Mouse (Mus musculus): ENCODE results near the gene Calca. TPM values are rescaled to one million over a fixed set of nuclear protein-coding genes. Genes with fewer than 3 reads are reported as not detected.
A peak's percentile ranks its signal among the peaks of the same experiment; 100 is the strongest.

Gene Calca
- 2.6 and 3.1 TPM in 2 replicates for polyA plus RNA-seq (2015; fragmentation: Nextera tagmentation; extraction: Ambion mirVana)

- peak within 1 kb of the TSS; percentile 43 for H3K4me3 ChIP-seq (replicated peaks; ENCODE audit: low read length)
- H3K4me2 ChIP-seq (ENCODE audit: low read depth, low read length), result peak within 1 kb of the TSS; percentile 77
- H3K27me3 ChIP-seq (ENCODE audit: control insufficient read depth, insufficient read depth, low read length), result peaks cover 15% of the 10 kb centered on the region
- H3K9ac ChIP-seq (ENCODE audit: low read length), result 0 out of 2 replicates have a peak within 1 kb of the TSS, but pooled peaks have one; percentile 30
- ATAC-seq (ENCODE audit: insufficient read depth, low FRiP score), result no peak
- H3K9me3 ChIP-seq (replicated peaks; ENCODE audit: control insufficient read depth, low read length), result no peaks in the 10 kb centered on the region
- no peaks in the 10 kb centered on the region for H3K36me3 ChIP-seq (ENCODE audit: control insufficient read depth, insufficient read depth, low read length)
- H3K4me1 ChIP-seq (ENCODE audit: control insufficient read depth, insufficient read depth, low read length), result no peaks in the 10 kb centered on the region; the same call in 1 of the 2 replicates
- 0% methylated on average over 12 of the region's 12 CpGs for WGBS
- no peak within 1 kb of the TSS for H3K27ac ChIP-seq (ENCODE audit: low read length)
Measured at GRCm38 (mm10) chr7:114636102-114636501, at the start of gene Calca. Gene Calca, minus strand, starts transcription at chr7:114636357.

- 31% methylated on average over 2 of the region's 2 CpGs for WGBS
- no peak overlapping the region for H3K4me3 ChIP-seq (replicated peaks; ENCODE audit: low read length)
- no peaks in the 10 kb centered on the region for H3K36me3 ChIP-seq (ENCODE audit: control insufficient read depth, insufficient read depth, low read length)
- no peak overlapping the region for H3K27ac ChIP-seq (ENCODE audit: low read length)
- no peak overlapping the region for H3K9ac ChIP-seq (ENCODE audit: low read length)
- no peaks in the 10 kb centered on the region for H3K4me1 ChIP-seq (ENCODE audit: control insufficient read depth, insufficient read depth, low read length)
- no peak for ATAC-seq (ENCODE audit: insufficient read depth, low FRiP score)
- no peak overlapping the region for H3K4me2 ChIP-seq (ENCODE audit: low read depth, low read length)
- H3K9me3 ChIP-seq (replicated peaks; ENCODE audit: control insufficient read depth, low read length), result no peaks in the 10 kb centered on the region
- H3K27me3 ChIP-seq (ENCODE audit: control insufficient read depth, insufficient read depth, low read length), result no peaks in the 10 kb centered on the region
Measured at GRCm38 (mm10) chr7:114672697-114673096, 36.5 kb upstream of the Calca start.

GRCm38 (mm10) chr7:114671405-114671804 is 35.2 kb upstream of the Calca start:
- H3K4me2 ChIP-seq (ENCODE audit: low read depth, low read length), result no peak overlapping the region
- H3K4me1 ChIP-seq (ENCODE audit: control insufficient read depth, insufficient read depth, low read length), result no peaks in the 10 kb centered on the region
- no peak overlapping the region for H3K9ac ChIP-seq (ENCODE audit: low read length)
- H3K36me3 ChIP-seq (ENCODE audit: control insufficient read depth, insufficient read depth, low read length), result no peaks in the 10 kb centered on the region
- no peak for ATAC-seq (ENCODE audit: insufficient read depth, low FRiP score)
- 50% methylated on average over 1 of the region's 1 CpGs for WGBS
- no peaks in the 10 kb centered on the region for H3K9me3 ChIP-seq (replicated peaks; ENCODE audit: control insufficient read depth, low read length)
- no peak overlapping the region for H3K27ac ChIP-seq (ENCODE audit: low read length)
- H3K27me3 ChIP-seq (ENCODE audit: control insufficient read depth, insufficient read depth, low read length), result no peaks in the 10 kb centered on the region
- no peak overlapping the region for H3K4me3 ChIP-seq (replicated peaks; ENCODE audit: low read length)

GRCm38 (mm10) chr7:114649730-114650129 is 13.6 kb upstream of the Calca start:
- no peaks in the 10 kb centered on the region for H3K36me3 ChIP-seq (ENCODE audit: control insufficient read depth, insufficient read depth, low read length)
- no peaks in the 10 kb centered on the region for H3K4me1 ChIP-seq (ENCODE audit: control insufficient read depth, insufficient read depth, low read length)
- no peaks in the 10 kb centered on the region for H3K27me3 ChIP-seq (ENCODE audit: control insufficient read depth, insufficient read depth, low read length)
- H3K27ac ChIP-seq (ENCODE audit: low read length), result no peak overlapping the region
- no peak overlapping the region for H3K9ac ChIP-seq (ENCODE audit: low read length)
- H3K9me3 ChIP-seq (replicated peaks; ENCODE audit: control insufficient read depth, low read length), result no peaks in the 10 kb centered on the region
- no peak overlapping the region for H3K4me3 ChIP-seq (replicated peaks; ENCODE audit: low read length)
- no peak for ATAC-seq (ENCODE audit: insufficient read depth, low FRiP score)
- H3K4me2 ChIP-seq (ENCODE audit: low read depth, low read length), result no peak overlapping the region
- 45% methylated on average over 3 of the region's 3 CpGs for WGBS

- Histone ChIP-seq H3K4me1 (ENCODE audit: control insufficient read depth, insufficient read depth, low read length) (no peaks in the 10 kb centered on the region), H3K27ac (ENCODE audit: low read length) (no peak overlapping the region), H3K9me3 (replicated peaks; ENCODE audit: control insufficient read depth, low read length) (no peaks in the 10 kb centered on the region), H3K4me3 (replicated peaks; ENCODE audit: low read length) (no peak overlapping the region), H3K4me2 (ENCODE audit: low read depth, low read length) (no peak overlapping the region), H3K36me3 (ENCODE audit: control insufficient read depth, insufficient read depth, low read length) (no peaks in the 10 kb centered on the region), H3K9ac (ENCODE audit: low read length) (no peak overlapping the region), H3K27me3 (ENCODE audit: control insufficient read depth, insufficient read depth, low read length) (no peaks in the 10 kb centered on the region)
- 44% methylated on average over 3 of the region's 3 CpGs for WGBS
- no peak for ATAC-seq (ENCODE audit: insufficient read depth, low FRiP score)
Measured at GRCm38 (mm10) chr7:114648791-114649190, 12.6 kb upstream of the Calca start.

- Histone ChIP-seq H3K36me3 (ENCODE audit: control insufficient read depth, insufficient read depth, low read length) (no peaks in the 10 kb centered on the region), H3K9me3 (replicated peaks; ENCODE audit: control insufficient read depth, low read length) (no peaks in the 10 kb centered on the region), H3K27ac (ENCODE audit: low read length) (no peak overlapping the region), H3K4me3 (replicated peaks; ENCODE audit: low read length) (peak overlapping the region; percentile 43), H3K27me3 (ENCODE audit: control insufficient read depth, insufficient read depth, low read length) (peaks cover 15% of the 10 kb centered on the region), H3K4me2 (ENCODE audit: low read depth, low read length) (peak overlapping the region; percentile 77), H3K9ac (ENCODE audit: low read length) (0 out of 2 replicates have a peak overlapping the region, but pooled peaks have one; percentile 30), H3K4me1 (ENCODE audit: control insufficient read depth, insufficient read depth, low read length) (no peaks in the 10 kb centered on the region; the same call in 1 of the 2 replicates)
- WGBS, result 2% methylated on average over 20 of the region's 20 CpGs
- ATAC-seq (ENCODE audit: insufficient read depth, low FRiP score), result 0 out of 2 replicates have a peak, but pooled peaks have one; percentile 33
Measured at GRCm38 (mm10) chr7:114635569-114636101, 522 bp downstream of the Calca start.

- no peaks in the 10 kb centered on the region; the same call in 1 of the 2 replicates for H3K4me1 ChIP-seq (ENCODE audit: control insufficient read depth, insufficient read depth, low read length)
- H3K9ac ChIP-seq (ENCODE audit: low read length), result no peak overlapping the region
- no peak overlapping the region for H3K4me3 ChIP-seq (replicated peaks; ENCODE audit: low read length)
- no peaks in the 10 kb centered on the region for H3K36me3 ChIP-seq (ENCODE audit: control insufficient read depth, insufficient read depth, low read length)
- peaks cover 15% of the 10 kb centered on the region for H3K27me3 ChIP-seq (ENCODE audit: control insufficient read depth, insufficient read depth, low read length)
- H3K9me3 ChIP-seq (replicated peaks; ENCODE audit: control insufficient read depth, low read length), result no peaks in the 10 kb centered on the region
- no peak overlapping the region for H3K4me2 ChIP-seq (ENCODE audit: low read depth, low read length)
- 65% methylated on average over 7 of the region's 7 CpGs for WGBS
- ATAC-seq (ENCODE audit: insufficient read depth, low FRiP score), result no peak
- no peak overlapping the region for H3K27ac ChIP-seq (ENCODE audit: low read length)
Measured at GRCm38 (mm10) chr7:114634386-114634785, 1.8 kb downstream of the Calca start.

GRCm38 (mm10) chr7:114625966-114626365 is 10.2 kb downstream of the Calca start:
- Histone ChIP-seq H3K9ac (ENCODE audit: low read length) (no peak overlapping the region), H3K4me1 (ENCODE audit: control insufficient read depth, insufficient read depth, low read length) (no peaks in the 10 kb centered on the region), H3K36me3 (ENCODE audit: control insufficient read depth, insufficient read depth, low read length) (no peaks in the 10 kb centered on the region), H3K4me2 (ENCODE audit: low read depth, low read length) (no peak overlapping the region), H3K9me3 (replicated peaks; ENCODE audit: control insufficient read depth, low read length) (no peaks in the 10 kb centered on the region), H3K4me3 (replicated peaks; ENCODE audit: low read length) (no peak overlapping the region), H3K27ac (ENCODE audit: low read length) (no peak overlapping the region), H3K27me3 (ENCODE audit: control insufficient read depth, insufficient read depth, low read length) (no peaks in the 10 kb centered on the region)
- ATAC-seq (ENCODE audit: insufficient read depth, low FRiP score), result no peak
- WGBS, result 86% methylated on average over 3 of the region's 3 CpGs

- ATAC-seq (ENCODE audit: insufficient read depth, low FRiP score), result no peak
- 88% methylated on average over 6 of the region's 6 CpGs for WGBS
- no peaks in the 10 kb centered on the region for H3K27me3 ChIP-seq (ENCODE audit: control insufficient read depth, insufficient read depth, low read length)
- H3K4me2 ChIP-seq (ENCODE audit: low read depth, low read length), result no peak overlapping the region
- H3K4me3 ChIP-seq (replicated peaks; ENCODE audit: low read length), result no peak overlapping the region
- no peaks in the 10 kb centered on the region for H3K36me3 ChIP-seq (ENCODE audit: control insufficient read depth, insufficient read depth, low read length)
- H3K27ac ChIP-seq (ENCODE audit: low read length), result no peak overlapping the region
- no peaks in the 10 kb centered on the region for H3K9me3 ChIP-seq (replicated peaks; ENCODE audit: control insufficient read depth, low read length)
- no peak overlapping the region for H3K9ac ChIP-seq (ENCODE audit: low read length)
- H3K4me1 ChIP-seq (ENCODE audit: control insufficient read depth, insufficient read depth, low read length), result no peaks in the 10 kb centered on the region
Measured at GRCm38 (mm10) chr7:114616759-114617158, 19.4 kb downstream of the Calca start.

Measured in stomach, embryonic 16.5 days (tissue).